Comparison of ENCODE assay signal across 14 mouse cellular contexts in the genomic region with DNA sequence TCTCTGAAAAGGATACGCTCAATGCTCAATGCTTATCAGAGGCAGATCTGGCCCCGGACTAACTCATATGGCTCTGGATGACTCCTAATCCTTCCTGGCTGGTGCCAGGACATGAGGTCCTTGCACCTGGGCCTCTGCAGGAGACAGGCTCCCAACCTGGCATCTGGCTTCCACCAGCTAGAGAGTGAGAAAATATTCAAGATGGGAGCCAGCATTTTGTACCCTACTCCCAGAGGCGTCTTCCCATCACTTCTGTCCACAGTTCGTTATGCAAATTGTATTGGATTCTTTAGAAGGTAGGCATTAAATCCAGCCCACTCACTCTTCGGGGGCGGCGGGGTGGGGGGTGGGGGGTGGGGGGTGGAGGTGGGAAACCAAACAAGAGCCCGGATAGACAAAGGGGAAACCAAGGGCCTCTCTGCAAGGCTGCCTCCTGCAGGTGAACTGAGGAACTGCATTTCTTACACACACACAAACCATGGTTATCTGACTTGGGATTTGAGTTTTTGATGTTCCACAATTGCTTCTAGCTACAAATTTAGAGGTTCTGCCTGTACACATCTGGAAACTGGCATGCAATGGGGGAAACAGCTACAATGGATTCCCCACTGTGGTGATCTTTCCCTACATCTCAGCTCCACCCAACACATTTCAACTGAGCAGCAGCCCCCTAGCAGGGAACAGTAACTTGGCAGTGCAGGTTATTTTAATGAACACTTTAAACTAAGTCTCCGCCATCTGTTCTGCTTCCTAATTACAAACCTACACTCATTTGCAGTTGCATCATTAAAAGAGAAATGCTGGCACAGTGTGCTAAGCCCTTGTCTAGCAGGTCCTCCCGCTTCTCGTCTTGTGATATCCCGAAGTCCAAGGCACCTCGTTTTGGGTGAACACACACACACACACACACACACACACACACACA.
DNase-seq lines count a peak whose midpoint lies in the region; ATAC-seq lines count a peak whose summit lies in the region.
"Had no signal": no experiment of that assay in that cellular context is flagged by ENCODE, and none has a peak within 500 bp of the region (broad histone marks: within the 10 kb centered on the region; RNA-seq: fewer than 3 reads in every experiment).

No protein-coding gene starts in this region.

- peaks cover 7% of the 10 kb centered on the region for H3K4me1 ChIP-seq in midbrain, embryonic 16.5 days (ENCODE audit: control insufficient read depth, insufficient read depth, low read length)
- 0 out of 2 replicates have a peak, but pooled peaks cover 6% of the 10 kb centered on the region for H3K4me1 ChIP-seq in midbrain, embryonic 10.5 days
- H3K4me1 ChIP-seq in forebrain, embryonic 14.5 days (ENCODE audit: control insufficient read depth, insufficient read depth, low read length): 0 out of 2 replicates have a peak, but pooled peaks cover 2% of the 10 kb centered on the region
- H3K4me1 ChIP-seq: embryonic facial prominence, embryonic 12.5 days had no signal

- no peak for DNase-seq in midbrain, embryonic 10.5 days (ENCODE audit: low spot score)
- peak; percentile 96 for DNase-seq in forebrain, embryonic 14.5 days (ENCODE audit: low spot score)
- peak; percentile 14 to 26 for DNase-seq in layer of hippocampus, postnatal 10 days (ENCODE audit: low spot score in 2 of 2)
- peak; percentile 24 to 27 for DNase-seq in right cerebral cortex, postnatal 36 days (ENCODE audit: low spot score in 2 of 2)
- no peak for DNase-seq in urinary bladder, adult 18-20 months (ENCODE audit: low spot score in 2 of 2)
- no peak for DNase-seq in spleen, adult 12 weeks (ENCODE audit: low spot score)
- DNase-seq: heart, adult 18-20 months; kidney, adult 9 months; retina, postnatal 1 day; thymus, postnatal 4 days had no signal

- peak; percentile 73 for ATAC-seq in midbrain, embryonic 16.5 days
- peak; percentile 95 for ATAC-seq in forebrain, embryonic 14.5 days

- H3K36me3 ChIP-seq in midbrain, embryonic 16.5 days (ENCODE audit: control insufficient read depth, insufficient read depth, low read length): no peaks in the 10 kb centered on the region
- no peaks in the 10 kb centered on the region for H3K36me3 ChIP-seq in midbrain, embryonic 10.5 days
- no peaks in the 10 kb centered on the region for H3K36me3 ChIP-seq in forebrain, embryonic 14.5 days (ENCODE audit: control insufficient read depth, insufficient read depth, low read length)
- H3K36me3 ChIP-seq: embryonic facial prominence, embryonic 12.5 days; midbrain, embryonic 12.5 days had no signal

- no peak overlapping the region for H3K4me3 ChIP-seq in midbrain, embryonic 16.5 days (ENCODE audit: low read depth, low read length)
- H3K4me3 ChIP-seq in midbrain, embryonic 10.5 days: no peak overlapping the region
- H3K4me3 ChIP-seq in forebrain, embryonic 14.5 days (ENCODE audit: low read depth, low read length): no peak overlapping the region
- H3K4me3 ChIP-seq: embryonic facial prominence, embryonic 12.5 days; midbrain, embryonic 12.5 days had no signal

- no peaks in the 10 kb centered on the region for H3K27me3 ChIP-seq in midbrain, embryonic 16.5 days (ENCODE audit: control insufficient read depth, insufficient read depth, low read depth, low read length)
- no peaks in the 10 kb centered on the region for H3K27me3 ChIP-seq in midbrain, embryonic 10.5 days (ENCODE audit: low read depth, poor library complexity, severe bottlenecking)
- no peaks in the 10 kb centered on the region for H3K27me3 ChIP-seq in forebrain, embryonic 14.5 days (replicated peaks; ENCODE audit: control insufficient read depth, insufficient read depth, low read length)
- H3K27me3 ChIP-seq: embryonic facial prominence, embryonic 12.5 days; midbrain, embryonic 12.5 days had no signal

- H3K27ac ChIP-seq in midbrain, embryonic 16.5 days (ENCODE audit: low read length): peak overlapping the region; percentile 54
- no peak overlapping the region for H3K27ac ChIP-seq in midbrain, embryonic 10.5 days (replicated peaks)
- H3K27ac ChIP-seq in forebrain, embryonic 14.5 days (ENCODE audit: low read depth, low read length): peak overlapping the region; percentile 74
- H3K27ac ChIP-seq: embryonic facial prominence, embryonic 12.5 days; midbrain, embryonic 12.5 days had no signal

- H3K4me2 ChIP-seq in midbrain, embryonic 16.5 days (ENCODE audit: low read length): no peak overlapping the region
- H3K4me2 ChIP-seq in forebrain, embryonic 14.5 days (ENCODE audit: low read length): no peak overlapping the region
- H3K4me2 ChIP-seq: embryonic facial prominence, embryonic 12.5 days; liver, embryonic 11.5 days; midbrain, embryonic 12.5 days had no signal

- H3K9ac ChIP-seq in midbrain, embryonic 16.5 days (ENCODE audit: low read depth, low read length): no peak overlapping the region
- H3K9ac ChIP-seq in forebrain, embryonic 14.5 days (ENCODE audit: low read length): no peak overlapping the region
- H3K9ac ChIP-seq: embryonic facial prominence, embryonic 12.5 days; midbrain, embryonic 12.5 days had no signal

- 68% methylated on average over 13 of the region's 13 CpGs for WGBS in midbrain, embryonic 16.5 days
- whole genome bisulfite sequencing in midbrain, embryonic 10.5 days: 86% methylated on average over 13 of the region's 13 CpGs
- WGBS in forebrain, embryonic 14.5 days: 37% methylated on average over 13 of the region's 13 CpGs

- H3K9me3 ChIP-seq in midbrain, embryonic 16.5 days (replicated peaks; ENCODE audit: control insufficient read depth, low read length, poor library complexity, severe bottlenecking): no peaks in the 10 kb centered on the region
- no peaks in the 10 kb centered on the region for H3K9me3 ChIP-seq in midbrain, embryonic 10.5 days (replicated peaks)
- H3K9me3 ChIP-seq in forebrain, embryonic 14.5 days (replicated peaks; ENCODE audit: control insufficient read depth, low read length): no peaks in the 10 kb centered on the region
- H3K9me3 ChIP-seq: embryonic facial prominence, embryonic 12.5 days; midbrain, embryonic 12.5 days had no signal

Comparison
In these comparisons a context has a peak if more than half of its experiments do, and no peak if none do; other contexts are left out.
1. DNase-seq: peak in forebrain, embryonic 14.5 days (single experiment), layer of hippocampus, postnatal 10 days (2 of 2) and right cerebral cortex, postnatal 36 days (2 of 2); none in midbrain, embryonic 10.5 days (single experiment), urinary bladder, adult 18-20 months (0 of 2) and spleen, adult 12 weeks (single experiment).